Mouse (Mus musculus) G1E (cell line): ENCODE measurements around the gene Acad11.

Experiments used
- POLR2AphosphoS5 ChIP-seq: IDR thresholded peaks from 2 replicates; pipeline ENCODE4 v1.6.1; 2012; ENCODE audit warnings: low read depth, low read length, inconsistent platforms; ENCODE audit not compliant: insufficient replicate concordance
- TAL1 ChIP-seq: conservative IDR thresholded peaks from 2 replicates; pipeline ENCODE4 v1.6.1; 2012; ENCODE audit warnings: low read depth, low read length, inconsistent platforms, mixed read lengths

GRCm38 (mm10) chr9:104070863-104071604 is 7.9 kb downstream of the Acad11 start:
- TF ChIP-seq TAL1 (no peak), POLR2AphosphoS5 (no peak)
